Mouse (Mus musculus) C2C12 (cell line): ENCODE data around the gene H2-Aa. TPM values are rescaled to one million over a fixed set of nuclear protein-coding genes. Genes with fewer than 3 reads are reported as not detected.
"Not testable (repeated sequence)": the region's sequence is repeated elsewhere in the genome, so short reads cannot be mapped to it uniquely, and the experiment has no call there.

ENCODE experiments used
- H3K27me3 ChIP-seq: one replicate; pipeline ENCODE4 v1.6.1; 2011; ENCODE audit not compliant: control insufficient read depth, insufficient read depth, insufficient read length
- H3K36me3 ChIP-seq: one replicate; pipeline ENCODE4 v1.6.1; 2011; ENCODE audit not compliant: control insufficient read depth, insufficient read depth
- H3K4me3 ChIP-seq: one replicate; pipeline ENCODE4 v1.5.1; 2011; ENCODE audit warnings: mild to moderate bottlenecking, control low read depth; ENCODE audit not compliant: poor library complexity, insufficient read depth, severe bottlenecking
- H3K79me2 ChIP-seq: one replicate; pipeline ENCODE4 v1.6.1; 2011; ENCODE audit not compliant: control insufficient read depth, insufficient read depth
- H3K79me3 ChIP-seq: one replicate; pipeline ENCODE4 v1.6.1; 2011; ENCODE audit warnings: low read depth, control low read depth
- H3ac ChIP-seq: one replicate; pipeline ENCODE3; 2011; ENCODE audit warnings: low read depth; ENCODE audit not compliant: control insufficient read depth, insufficient read length
- CEBPB ChIP-seq: IDR thresholded peaks from one replicate; pipeline ENCODE4 v1.6.1; 2011; ENCODE audit warnings: low read depth, mild to moderate bottlenecking, control low read depth, moderate library complexity
- CTCF ChIP-seq: IDR thresholded peaks from one replicate; pipeline ENCODE4 v1.5.1; 2011; ENCODE audit not compliant: control insufficient read depth, insufficient read depth, insufficient read length
- FOSL1 ChIP-seq: IDR thresholded peaks from one replicate; pipeline ENCODE4 v1.8.0; 2011; ENCODE audit warnings: mild to moderate bottlenecking, low read length; ENCODE audit not compliant: poor library complexity, insufficient read depth, severe bottlenecking
- MAX ChIP-seq: IDR thresholded peaks from one replicate; pipeline ENCODE4 v1.6.1; 2011; ENCODE audit warnings: mild to moderate bottlenecking, control low read depth
- MYOD1 ChIP-seq: IDR thresholded peaks from one replicate; pipeline ENCODE4 v1.6.1; 2011; ENCODE audit warnings: low read depth; ENCODE audit not compliant: control insufficient read depth, insufficient read length
- MYOG ChIP-seq: IDR thresholded peaks from one replicate; pipeline ENCODE4 v1.6.1; 2011; ENCODE audit not compliant: control insufficient read depth, insufficient read length; ENCODE audit errors: extremely low read depth
- USF1 ChIP-seq: IDR thresholded peaks from one replicate; pipeline ENCODE4 v1.6.1; 2011; ENCODE audit warnings: low read depth, mild to moderate bottlenecking, control low read depth, moderate library complexity
- polyA plus RNA-seq: library from polyadenylated mRNA; unstranded; fragments of >200 nt; fragmentation: generic; extraction: Trizol; gene quantifications from one replicate; pipeline ENCODE4 v1.2.1, GENCODE M21; 2012; ENCODE audit warnings: missing spikeins

Gene H2-Aa
- polyA plus RNA-seq, 1 experiment: not detected

GRCm38 (mm10) chr17:34316697-34317096 is 29.1 kb upstream of the H2-Aa start:
- peaks cover 3% of the 10 kb centered on the region for H3K27me3 ChIP-seq
- no peak for TF ChIP-seq MYOD1
- TF ChIP-seq MYOG: no peak
- TF ChIP-seq CEBPB: no peak
- TF ChIP-seq CTCF: no peak
- TF ChIP-seq MAX: no peak
- TF ChIP-seq USF1: no peak
- no peak for TF ChIP-seq FOSL1
- no peak overlapping the region for H3ac ChIP-seq
- H3K79me3 ChIP-seq: no peaks in the 10 kb centered on the region
- H3K4me3 ChIP-seq: no peak overlapping the region
- no peaks in the 10 kb centered on the region for H3K79me2 ChIP-seq
- H3K36me3 ChIP-seq: no peaks in the 10 kb centered on the region

- H3K79me2 ChIP-seq: no peaks in the 10 kb centered on the region
- no peaks in the 10 kb centered on the region for H3K79me3 ChIP-seq
- H3ac ChIP-seq: no peak overlapping the region
- H3K4me3 ChIP-seq: no peak overlapping the region
- H3K36me3 ChIP-seq: no peaks in the 10 kb centered on the region
- H3K27me3 ChIP-seq: peaks cover 3% of the 10 kb centered on the region
- no peak for TF ChIP-seq MAX
- no peak for TF ChIP-seq USF1
- TF ChIP-seq CTCF: no peak
- no peak for TF ChIP-seq MYOD1
- TF ChIP-seq MYOG: no peak
- TF ChIP-seq FOSL1: no peak
- no peak for TF ChIP-seq CEBPB
These were observed 27.9 kb upstream of the H2-Aa start for GRCm38 (mm10) chr17:34315512-34315911.

- H3ac ChIP-seq: no peak overlapping the region
- H3K79me3 ChIP-seq: no peaks in the 10 kb centered on the region
- H3K36me3 ChIP-seq: no peaks in the 10 kb centered on the region
- peaks cover 11% of the 10 kb centered on the region for H3K27me3 ChIP-seq
- TF ChIP-seq MYOG (no peak), MYOD1 (no peak), USF1 (no peak), CTCF (no peak), MAX (no peak), FOSL1 (no peak), CEBPB (no peak)
- no peaks in the 10 kb centered on the region for H3K79me2 ChIP-seq
- no peak overlapping the region for H3K4me3 ChIP-seq
These were observed 26.7 kb upstream of the H2-Aa start for GRCm38 (mm10) chr17:34314286-34314685.

- Histone ChIP-seq H3K79me3 (no peaks in the 10 kb centered on the region), H3K4me3 (no peak overlapping the region), H3K27me3 (peaks cover 11% of the 10 kb centered on the region), H3K79me2 (no peaks in the 10 kb centered on the region), H3K36me3 (no peaks in the 10 kb centered on the region), H3ac (no peak overlapping the region)
- no peak for TF ChIP-seq FOSL1
- peak; percentile 75 for TF ChIP-seq CTCF
These were observed 25.8 kb upstream of the H2-Aa start for GRCm38 (mm10) chr17:34313393-34313792.

- Histone ChIP-seq H3K79me3 (no peaks in the 10 kb centered on the region), H3K79me2 (no peaks in the 10 kb centered on the region), H3K4me3 (no peak overlapping the region), H3K36me3 (no peaks in the 10 kb centered on the region), H3ac (no peak overlapping the region), H3K27me3 (peaks cover 11% of the 10 kb centered on the region)
- TF ChIP-seq MAX: no peak
These were observed 24.6 kb upstream of the H2-Aa start for GRCm38 (mm10) chr17:34312185-34312584.

GRCm38 (mm10) chr17:34310526-34310925 is 22.9 kb upstream of the H2-Aa start:
- not testable (repeated sequence) for H3K79me3 ChIP-seq, H3K36me3 ChIP-seq, H3K4me3 ChIP-seq, H3K79me2 ChIP-seq, H3ac ChIP-seq
- peaks cover 11% of the 10 kb centered on the region for H3K27me3 ChIP-seq
